Mouse (Mus musculus): ENCODE results near the gene Tmeff1.

- TF ChIP-seq CTCF (conservative IDR thresholded peaks at IDR 0.05; ENCODE audit: low read length): no peak
- TF ChIP-seq NANOG (IDR thresholded peaks at IDR 0.05; ENCODE audit: borderline replicate concordance, low read length): no peak
Observed at GRCm38 (mm10) chr4:48667279-48667678, 82.3 kb downstream of the Tmeff1 start.
